Mouse (Mus musculus) myocyte (in vitro differentiated cells): ENCODE data around the gene Spata5. TPM values are rescaled to one million over a fixed set of nuclear protein-coding genes. Genes with fewer than 3 reads are reported as not detected.

Source experiments
- H3K27me3 ChIP-seq: one replicate; pipeline ENCODE4 v1.6.1; 2011; ENCODE audit not compliant: control insufficient read depth, insufficient read depth, insufficient read length
- H3K36me3 ChIP-seq: one replicate; pipeline ENCODE4 v1.6.1; 2011; ENCODE audit not compliant: control insufficient read depth, insufficient read depth
- H3K4me2 ChIP-seq: one replicate; pipeline ENCODE4 v1.6.1; 2011; ENCODE audit warnings: low read depth, control low read depth
- H3K4me3 ChIP-seq: one replicate; pipeline ENCODE4 v1.5.1; 2011; ENCODE audit warnings: mild to moderate bottlenecking, control low read depth, moderate library complexity
- H3K79me2 ChIP-seq: one replicate; pipeline ENCODE4 v1.6.1; 2011; ENCODE audit not compliant: control insufficient read depth, insufficient read depth
- H3ac ChIP-seq: one replicate; pipeline ENCODE4 v1.6.1; 2011; ENCODE audit not compliant: control insufficient read depth, insufficient read length
- CEBPB ChIP-seq: IDR thresholded peaks from 2 replicates; pipeline ENCODE4 v1.6.1; 2011; ENCODE audit warnings: mild to moderate bottlenecking, moderate library complexity; ENCODE audit not compliant: poor library complexity, insufficient read depth, severe bottlenecking
- E2F4 ChIP-seq: IDR thresholded peaks from one replicate; pipeline ENCODE4 v1.6.1; 2011; ENCODE audit warnings: mild to moderate bottlenecking, control low read depth, moderate library complexity; ENCODE audit not compliant: insufficient read depth
- MAX ChIP-seq: IDR thresholded peaks from one replicate; pipeline ENCODE4 v1.6.1; 2011; ENCODE audit warnings: low read depth, mild to moderate bottlenecking, control low read depth
- MYOD1 ChIP-seq, 3 experiments: IDR thresholded peaks; one replicate each; pipeline ENCODE4 v1.6.1; 2011; ENCODE audit warnings: control low read depth in 2 of 3, low read depth in 2 of 3, mild to moderate bottlenecking in 2 of 3, moderate library complexity in 1 of 3; ENCODE audit not compliant: insufficient read length in 2 of 3, control insufficient read depth in 1 of 3
- MYOG ChIP-seq, 3 experiments: IDR thresholded peaks; one replicate each; pipeline ENCODE4 v1.6.1; 2011; ENCODE audit warnings: control low read depth in 2 of 3, low read depth in 2 of 3, mild to moderate bottlenecking in 2 of 3; ENCODE audit not compliant: insufficient read length in 2 of 3, control insufficient read depth in 1 of 3, insufficient read depth in 1 of 3
- POLR2A ChIP-seq: IDR thresholded peaks from one replicate; pipeline ENCODE4 v1.6.1; 2011; ENCODE audit warnings: low read depth, mild to moderate bottlenecking, control low read depth, moderate library complexity; ENCODE audit not compliant: insufficient read length
- POLR2AphosphoS2 ChIP-seq: IDR thresholded peaks from one replicate; pipeline ENCODE4 v1.6.1; 2011; ENCODE audit warnings: low read depth, control low read depth; ENCODE audit not compliant: insufficient read length
- REST ChIP-seq: IDR thresholded peaks from one replicate; pipeline ENCODE4 v1.6.1; 2011; ENCODE audit warnings: mild to moderate bottlenecking, control low read depth, moderate library complexity; ENCODE audit not compliant: insufficient read depth, insufficient read length
- SRF ChIP-seq: IDR thresholded peaks from one replicate; pipeline ENCODE4 v1.6.1; 2011; ENCODE audit warnings: low read depth; ENCODE audit not compliant: control insufficient read depth, insufficient read length
- TCF12 ChIP-seq: IDR thresholded peaks from one replicate; pipeline ENCODE4 v1.6.1; 2011; ENCODE audit warnings: mild to moderate bottlenecking, control low read depth; ENCODE audit not compliant: poor library complexity, insufficient read depth, severe bottlenecking
- TCF3 ChIP-seq: IDR thresholded peaks from one replicate; pipeline ENCODE4 v1.6.1; 2011; ENCODE audit warnings: low read depth, control low read depth; ENCODE audit not compliant: insufficient read length
- USF1 ChIP-seq: IDR thresholded peaks from one replicate; pipeline ENCODE4 v1.6.1; 2011; ENCODE audit warnings: low read depth, mild to moderate bottlenecking, control low read depth, moderate library complexity
- polyA plus RNA-seq: library from polyadenylated mRNA; unstranded; fragments of >200 nt; fragmentation: generic; extraction: Trizol; gene quantifications from one replicate; pipeline ENCODE4 v1.2.1, GENCODE M21; 2012; ENCODE audit warnings: missing spikeins

The Spata5 gene
- polyA plus RNA-seq, 1 experiment, result 24.2 TPM

GRCm38 (mm10) chr3:37503846-37504245 is 84.2 kb downstream of the Spata5 start:
- Histone ChIP-seq H3K27me3 (no peaks in the 10 kb centered on the region), H3ac (no peak overlapping the region), H3K4me3 (no peak overlapping the region), H3K79me2 (peaks cover 4% of the 10 kb centered on the region), H3K36me3 (no peaks in the 10 kb centered on the region), H3K4me2 (no peak overlapping the region)
- TF ChIP-seq MYOD1 (IDR thresholded peaks at IDR 0.05; ENCODE audit: control insufficient read depth in 1 of 3, insufficient read length in 2 of 3, low read depth in 2 of 3) (no peak), CEBPB (0 out of 2 replicates have a peak, but pooled peaks have one; percentile 23), E2F4 (no peak)

- Histone ChIP-seq H3K79me2 (peaks cover 4% of the 10 kb centered on the region), H3K27me3 (no peaks in the 10 kb centered on the region), H3ac (no peak overlapping the region), H3K4me3 (no peak overlapping the region), H3K4me2 (no peak overlapping the region), H3K36me3 (no peaks in the 10 kb centered on the region)
- TF ChIP-seq TCF3, result no peak
- TF ChIP-seq MYOG (IDR thresholded peaks at IDR 0.05; ENCODE audit: control insufficient read depth in 1 of 3, insufficient read depth in 1 of 3, insufficient read length in 2 of 3, low read depth in 2 of 3), result no peak
- TF ChIP-seq TCF12, result no peak
- no peak for TF ChIP-seq E2F4
- no peak for TF ChIP-seq POLR2A
- TF ChIP-seq POLR2AphosphoS2, result no peak
- TF ChIP-seq MAX, result no peak
- no peak for TF ChIP-seq SRF
- TF ChIP-seq REST, result no peak
- no peak for TF ChIP-seq CEBPB
- no peak for TF ChIP-seq MYOD1 (IDR thresholded peaks at IDR 0.05; ENCODE audit: control insufficient read depth in 1 of 3, insufficient read length in 2 of 3, low read depth in 2 of 3)
- TF ChIP-seq USF1, result no peak
Observed at GRCm38 (mm10) chr3:37510055-37511032, 90.6 kb downstream of the Spata5 start.

GRCm38 (mm10) chr3:37515485-37515884 is 95.8 kb downstream of the Spata5 start:
- TF ChIP-seq MYOG (IDR thresholded peaks at IDR 0.05; ENCODE audit: control insufficient read depth in 1 of 3, insufficient read depth in 1 of 3, insufficient read length in 2 of 3, low read depth in 2 of 3) (no peak), E2F4 (no peak), TCF12 (no peak), TCF3 (no peak), MAX (no peak), USF1 (no peak), POLR2A (no peak), REST (no peak), MYOD1 (IDR thresholded peaks at IDR 0.05; ENCODE audit: control insufficient read depth in 1 of 3, insufficient read length in 2 of 3, low read depth in 2 of 3) (no peak)
- no peak overlapping the region for H3K4me3 ChIP-seq
- H3K4me2 ChIP-seq, result no peak overlapping the region
- no peaks in the 10 kb centered on the region for H3K36me3 ChIP-seq
- no peak overlapping the region for H3ac ChIP-seq
- no peaks in the 10 kb centered on the region for H3K79me2 ChIP-seq
- H3K27me3 ChIP-seq, result no peaks in the 10 kb centered on the region

- Histone ChIP-seq H3K27me3 (no peaks in the 10 kb centered on the region), H3K79me2 (no peaks in the 10 kb centered on the region), H3K4me3 (no peak overlapping the region), H3K36me3 (no peaks in the 10 kb centered on the region), H3ac (no peak overlapping the region), H3K4me2 (no peak overlapping the region)
- TF ChIP-seq MAX (no peak), REST (no peak), TCF12 (no peak), E2F4 (no peak), POLR2AphosphoS2 (no peak), CEBPB (no peak), SRF (no peak), MYOG (IDR thresholded peaks at IDR 0.05; ENCODE audit: control insufficient read depth in 1 of 3, insufficient read depth in 1 of 3, insufficient read length in 2 of 3, low read depth in 2 of 3) (no peak), TCF3 (no peak), POLR2A (no peak), USF1 (no peak), MYOD1 (IDR thresholded peaks at IDR 0.05; ENCODE audit: control insufficient read depth in 1 of 3, insufficient read length in 2 of 3, low read depth in 2 of 3) (no peak)
Observed at GRCm38 (mm10) chr3:37516379-37516778, 96.7 kb downstream of the Spata5 start.

GRCm38 (mm10) chr3:37518611-37519010 is 98.9 kb downstream of the Spata5 start:
- no peak overlapping the region for H3K4me2 ChIP-seq
- no peaks in the 10 kb centered on the region for H3K36me3 ChIP-seq
- H3K79me2 ChIP-seq, result no peaks in the 10 kb centered on the region
- H3K4me3 ChIP-seq, result no peak overlapping the region
- no peak overlapping the region for H3ac ChIP-seq
- H3K27me3 ChIP-seq, result no peaks in the 10 kb centered on the region
- TF ChIP-seq MYOG (IDR thresholded peaks at IDR 0.05; ENCODE audit: control insufficient read depth in 1 of 3, insufficient read depth in 1 of 3, insufficient read length in 2 of 3, low read depth in 2 of 3) (no peak), CEBPB (no peak), POLR2AphosphoS2 (no peak), MAX (no peak), USF1 (no peak), SRF (no peak), POLR2A (no peak), E2F4 (no peak), TCF3 (no peak), TCF12 (no peak), MYOD1 (IDR thresholded peaks at IDR 0.05; ENCODE audit: control insufficient read depth in 1 of 3, insufficient read length in 2 of 3, low read depth in 2 of 3) (no peak), REST (no peak)
